Mouse (Mus musculus) c-Kit-positive CD71-positive TER-119-positive erythroid progenitor cells, embryonic 14.5 days (primary cell): ENCODE measurements at regions not wholly inside any gene's neighbourhood (a gene's known extent, or its start where the extent isn't known, plus 50 kb on each side); places are given as distances from the start of the nearest gene placed in this dataset.
"Not testable (repeated sequence)": the region's sequence is repeated elsewhere in the genome, so short reads cannot be mapped to it uniquely, and the experiment has no call there.

Experiments used
- DNase-seq: peaks from one replicate; pipeline ENCODE4 v3.0.0-alpha.2; 2013; ENCODE audit warnings: low spot score

- DNase-seq, result no peak
Observed at GRCm38 (mm10) chr4:94397284-94397683, 159.1 kb upstream of the Gm10306 start.

GRCm38 (mm10) chr4:94406922-94407321, 149.4 kb upstream of the Gm10306 start:
- DNase-seq, result no peak

DNA sequence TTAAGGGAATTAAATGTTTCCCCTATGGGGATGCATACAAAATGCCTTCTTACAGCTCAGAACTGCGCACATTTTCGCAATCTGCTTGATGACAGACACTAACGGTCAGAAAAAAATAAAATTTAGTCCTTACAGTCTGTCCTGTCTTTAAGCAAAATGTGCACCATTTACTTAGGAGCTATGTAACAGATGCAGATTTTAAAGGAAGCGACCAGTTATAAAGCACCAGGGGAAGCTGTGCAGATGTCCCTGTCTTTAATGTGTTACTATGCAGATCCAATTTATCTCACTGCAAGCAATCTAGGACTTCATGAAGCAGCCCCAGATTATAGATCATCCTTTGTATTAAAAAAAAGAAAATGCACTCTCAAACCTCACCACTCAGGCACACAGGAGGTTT, 148.8 kb upstream of the Gm10306 start:
- no peak for DNase-seq

- DNase-seq, result no peak
Observed at GRCm38 (mm10) chr4:94412661-94413060, 143.7 kb upstream of the Gm10306 start.

- DNase-seq, result not testable (repeated sequence)
Observed at GRCm38 (mm10) chr4:94425525-94425924, 130.8 kb upstream of the Gm10306 start.

DNA sequence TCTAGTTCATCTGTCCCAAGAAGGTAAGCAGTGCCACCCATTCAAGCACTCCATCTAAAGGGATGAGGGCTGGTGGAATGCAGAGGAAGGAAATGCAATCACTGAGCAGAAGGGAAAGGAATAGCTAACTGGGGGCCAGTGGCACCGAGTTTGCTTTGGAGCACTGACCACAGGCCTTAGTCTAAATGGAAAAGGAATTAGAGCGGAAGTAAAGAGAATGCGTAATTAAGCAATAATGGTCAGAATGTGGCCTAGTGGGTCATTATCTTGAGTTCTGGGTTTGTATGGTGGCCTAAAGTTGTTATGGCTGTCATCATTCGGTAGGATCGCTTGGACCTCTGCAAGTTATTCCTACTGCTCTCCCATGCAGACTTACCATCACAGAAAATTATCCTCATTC, 128.8 kb upstream of the Gm10306 start:
- no peak for DNase-seq

DNA sequence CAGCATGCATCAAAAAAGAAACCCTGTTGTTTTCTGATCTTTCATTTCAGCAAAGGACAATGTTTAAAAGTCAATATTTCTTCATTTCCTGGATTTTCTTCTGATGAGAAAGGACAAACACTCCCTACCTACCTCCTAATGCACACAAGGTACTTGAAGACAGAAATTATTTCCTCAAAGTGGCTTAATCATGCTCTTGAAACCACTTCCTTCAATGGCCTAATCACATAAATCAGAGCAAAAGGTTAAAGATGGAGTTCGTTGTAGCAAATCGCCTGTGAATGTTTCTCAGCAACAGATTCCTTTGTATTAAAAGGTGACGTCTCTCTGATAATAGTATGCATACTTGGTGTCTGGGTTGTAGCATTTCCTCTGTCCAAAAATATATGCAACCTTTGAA, 124.3 kb upstream of the Gm10306 start:
- DNase-seq, result no peak

- no peak for DNase-seq
Observed at GRCm38 (mm10) chr4:94437717-94438435, 118.5 kb upstream of the Gm10306 start.

DNA sequence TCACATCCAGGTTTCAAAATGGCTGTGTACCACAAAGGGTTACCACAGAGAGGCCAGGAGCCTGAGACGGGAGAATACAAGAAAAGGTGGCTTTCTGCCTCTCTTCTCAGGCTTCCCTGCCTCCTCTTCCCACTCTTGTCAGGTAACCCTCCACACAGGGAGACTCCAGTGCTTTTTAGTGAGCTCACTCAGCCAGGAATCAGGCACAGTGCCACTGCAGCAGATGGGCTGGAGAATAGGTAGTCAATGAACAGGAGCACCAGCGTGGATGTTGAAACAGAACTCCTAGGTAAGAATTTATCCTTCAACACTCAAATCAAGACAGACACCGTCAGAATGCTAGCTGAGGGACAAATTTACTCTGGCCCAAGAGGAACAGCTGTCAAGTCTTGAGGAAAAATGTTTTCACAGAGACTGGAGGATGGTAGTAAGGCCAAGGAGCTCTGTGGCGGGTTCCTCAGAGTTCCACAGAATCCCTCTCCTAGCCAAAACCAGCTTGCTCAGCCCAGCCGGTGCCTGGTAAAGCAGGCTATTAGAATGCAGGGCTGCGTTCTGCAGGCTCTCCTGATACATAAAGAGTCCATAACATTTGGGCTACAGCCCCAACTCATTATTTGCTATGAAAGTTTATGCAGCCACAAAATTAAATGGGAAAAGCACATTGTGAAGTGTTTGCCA, 117.0 kb upstream of the Gm10306 start:
- no peak for DNase-seq

DNA sequence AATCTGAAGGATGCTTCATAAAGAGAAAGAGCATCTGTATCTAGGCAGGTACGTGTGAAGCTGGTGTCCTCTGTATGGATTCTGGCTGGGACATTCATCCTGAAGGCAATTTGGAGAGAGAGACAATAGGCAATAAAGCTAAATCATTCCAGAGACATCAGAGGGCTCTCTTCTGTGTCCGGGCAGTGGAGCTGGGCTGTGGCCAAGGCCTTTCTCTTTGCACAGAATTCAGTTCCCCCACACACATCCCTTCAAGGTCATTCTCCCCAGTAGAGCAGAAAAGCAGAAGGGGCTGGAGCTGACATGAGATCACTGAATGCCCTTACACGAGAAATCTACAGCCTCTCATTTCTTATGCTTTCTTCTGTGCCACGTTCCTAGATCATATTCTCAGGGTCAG, 109.7 kb upstream of the Gm10306 start:
- no peak for DNase-seq
